Mouse (Mus musculus) ES-E14 (cell line): ENCODE data around the gene Myo16.

Experiments
- CHD2 ChIP-seq: IDR thresholded peaks from 2 replicates; pipeline ENCODE4 v1.6.1; 2014; ENCODE audit warnings: mild to moderate bottlenecking, low read depth, low read length, inconsistent platforms
- ZNF384 ChIP-seq: IDR thresholded peaks from 2 replicates; pipeline ENCODE4 v1.6.1; 2012; ENCODE audit warnings: low read depth, low read length, inconsistent platforms

DNA sequence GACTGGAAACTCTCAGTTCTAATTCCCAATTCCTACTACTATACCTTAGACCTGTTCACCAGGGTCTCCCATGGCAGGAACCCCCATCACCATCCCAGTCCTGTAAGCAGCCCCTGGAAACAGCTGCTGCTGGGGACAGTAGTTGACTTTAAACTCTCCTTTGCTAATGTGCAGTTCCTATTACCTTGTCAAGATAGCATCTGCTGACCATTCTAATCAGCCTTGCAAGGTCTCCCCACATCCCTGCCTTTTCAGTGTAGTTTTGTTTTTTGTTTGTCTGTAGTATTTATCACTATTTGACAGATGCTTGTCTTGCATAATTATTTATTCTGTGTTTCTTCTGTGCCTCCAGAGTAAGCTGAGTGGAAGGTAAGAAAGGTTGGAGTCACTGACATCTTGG, 487.6 kb downstream of the Myo16 start:
- no peak for TF ChIP-seq ZNF384
- no peak for TF ChIP-seq CHD2
